Mouse (Mus musculus): ENCODE data around the gene Ppp2r5e. TPM values are rescaled to one million over a fixed set of nuclear protein-coding genes. Genes with fewer than 3 reads are reported as not detected.
A peak's percentile ranks its signal among the peaks of the same experiment; 100 is the strongest.

The Ppp2r5e gene
- polyA plus RNA-seq, 1 experiment, result 22.2 TPM

DNA sequence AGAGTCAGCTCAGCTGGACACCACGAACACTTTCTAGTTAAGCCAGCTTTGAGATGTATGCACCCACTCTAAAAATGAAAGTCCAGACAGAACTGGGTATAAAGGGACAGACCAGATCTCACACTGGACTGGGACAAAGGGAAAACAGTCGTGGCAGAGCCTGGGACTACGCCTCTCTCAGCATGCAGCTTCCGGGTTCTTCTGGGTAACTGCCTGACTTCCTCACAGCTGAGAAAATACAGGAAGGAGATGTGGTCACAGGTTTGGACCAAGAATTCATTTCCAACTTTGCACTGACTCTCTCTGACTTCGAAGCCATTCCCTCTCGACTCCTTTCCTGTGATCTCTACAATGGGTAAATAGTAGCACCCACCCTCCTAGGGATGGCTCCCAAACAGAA, 181.1 kb downstream of the Ppp2r5e start:
- WGBS, result 37% methylated on average over 6 of the region's 6 CpGs
- DNase-seq, result peak; percentile 24

DNA sequence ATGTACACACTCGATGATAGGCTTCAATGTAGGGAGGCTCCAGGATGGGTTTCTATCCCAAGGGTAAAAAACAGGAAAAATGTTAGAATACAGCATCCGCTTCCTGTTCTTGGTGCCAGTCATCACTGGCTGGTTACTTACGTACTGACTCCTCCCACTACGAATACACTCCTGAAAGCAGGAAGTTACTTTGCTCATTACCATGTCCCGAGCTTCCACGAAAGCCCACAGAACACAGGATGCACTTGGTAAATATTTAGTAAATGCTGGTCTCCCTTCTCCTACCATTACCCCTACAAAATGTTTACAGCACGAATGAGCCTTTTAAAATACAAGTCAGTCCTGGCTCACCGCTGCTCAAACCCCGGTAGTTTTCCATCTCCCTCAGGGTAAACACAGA, 183.1 kb downstream of the Ppp2r5e start:
- no peaks in the 10 kb centered on the region for H3K27me3 ChIP-seq (ENCODE audit: control insufficient read depth, insufficient read depth, low read length)
- H3K27ac ChIP-seq (ENCODE audit: control insufficient read depth, insufficient read depth, low read length), result peak overlapping the region; percentile 73
- DNase-seq, result peak; percentile 25
- H3K36me3 ChIP-seq (ENCODE audit: control insufficient read depth, insufficient read depth, low read length), result no peaks in the 10 kb centered on the region
- H3K4me3 ChIP-seq (ENCODE audit: control insufficient read depth, insufficient read depth, low read length), result peak overlapping the region; percentile 11; the same call in 1 of the 2 replicates
- peaks cover 30% of the 10 kb centered on the region for H3K4me1 ChIP-seq (replicated peaks; ENCODE audit: control insufficient read depth, insufficient read depth, low read length)
- TF ChIP-seq POLR2A (IDR thresholded peaks at IDR 0.05; ENCODE audit: control insufficient read depth, extremely low read depth, insufficient read depth, low read length, poor library complexity), result no peak
- TF ChIP-seq CTCF (IDR thresholded peaks at IDR 0.05; ENCODE audit: borderline replicate concordance, control insufficient read depth, extremely low read depth, insufficient read depth, low read length, poor library complexity), result no peak
- WGBS, result 50% methylated on average over 9 of the region's 9 CpGs

More for the DNA sequence above, 181.1 kb downstream of the Ppp2r5e start:
- H3K4me3 ChIP-seq (ENCODE audit: control insufficient read depth, insufficient read depth, low read length), result no peak overlapping the region
- peaks cover 30% of the 10 kb centered on the region for H3K4me1 ChIP-seq (replicated peaks; ENCODE audit: control insufficient read depth, insufficient read depth, low read length)
- H3K27ac ChIP-seq (ENCODE audit: control insufficient read depth, insufficient read depth, low read length), result no peak overlapping the region
- H3K27me3 ChIP-seq (ENCODE audit: control insufficient read depth, insufficient read depth, low read length), result no peaks in the 10 kb centered on the region
- TF ChIP-seq CTCF (IDR thresholded peaks at IDR 0.05; ENCODE audit: borderline replicate concordance, control insufficient read depth, extremely low read depth, insufficient read depth, low read length, poor library complexity), result no peak
- no peak for TF ChIP-seq POLR2A (IDR thresholded peaks at IDR 0.05; ENCODE audit: control insufficient read depth, extremely low read depth, insufficient read depth, low read length, poor library complexity)
- H3K36me3 ChIP-seq (ENCODE audit: control insufficient read depth, insufficient read depth, low read length), result no peaks in the 10 kb centered on the region

Other genes starting within 250 kb of the Ppp2r5e start
- 0.08 and 0.19 TPM in 2 replicates for gene Gphb5, start 179.5 kb downstream of the Ppp2r5e start, polyA plus RNA-seq (2012; rRNA removed)
- gene Wdr89, start 73.3 kb upstream of the Ppp2r5e start, polyA plus RNA-seq (2012; rRNA removed), result 3.2 and 4.6 TPM in 2 replicates
- 64.9 and 71.0 TPM in 2 replicates for gene Sgpp1, start 139.5 kb upstream of the Ppp2r5e start, polyA plus RNA-seq (2012; rRNA removed)
- 14.4 and 15.5 TPM in 2 replicates for gene Syne2, start 221.9 kb upstream of the Ppp2r5e start, polyA plus RNA-seq (2012; rRNA removed)

Data from thymus, adult 2 months (tissue).